Mouse (Mus musculus) adrenal gland, postnatal 25 days (tissue): ENCODE results near the gene Tbk1. TPM values are rescaled to one million over a fixed set of nuclear protein-coding genes. Genes with fewer than 3 reads are reported as not detected.

ENCODE experiments used
- DNase-seq: peaks from one replicate; pipeline ENCODE4 v3.0.0; 2021; ENCODE audit warnings: mixed read lengths
- microRNA-seq, 2 experiments: library from miRNA; unstranded; fragments of <30 nt; microRNA quantifications; one replicate each; pipeline ENCODE4 v1.2.0; 2021
- total RNA-seq: library from RNA; stranded (reverse); gene quantifications from 2 replicates; pipeline ENCODE4 v1.2.3, GENCODE M21; 2021

Gene Tbk1
- total RNA-seq, 1 experiment from 2014 or later: 46.7 TPM

DNA sequence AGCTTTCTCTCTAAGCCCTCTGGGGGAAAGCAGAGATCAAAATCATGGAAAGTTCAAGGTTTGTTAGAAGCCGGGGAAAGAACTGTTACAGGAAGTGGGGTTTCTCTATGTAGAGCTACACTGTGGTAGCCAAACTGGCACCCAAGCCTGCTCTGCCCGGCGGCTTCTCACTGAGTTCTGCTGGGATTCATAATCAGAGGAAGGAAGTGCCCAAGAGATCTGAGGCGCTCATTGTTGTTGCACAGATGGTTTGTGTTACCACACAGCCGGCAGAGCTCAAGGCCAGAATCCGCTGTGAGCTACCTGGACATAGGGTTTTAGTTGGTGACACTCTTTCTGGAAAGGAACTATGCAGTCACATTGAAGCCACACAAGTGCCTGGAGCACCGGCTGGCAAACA is 88.6 kb downstream of the Tbk1 start:
- no peak for DNase-seq

DNA sequence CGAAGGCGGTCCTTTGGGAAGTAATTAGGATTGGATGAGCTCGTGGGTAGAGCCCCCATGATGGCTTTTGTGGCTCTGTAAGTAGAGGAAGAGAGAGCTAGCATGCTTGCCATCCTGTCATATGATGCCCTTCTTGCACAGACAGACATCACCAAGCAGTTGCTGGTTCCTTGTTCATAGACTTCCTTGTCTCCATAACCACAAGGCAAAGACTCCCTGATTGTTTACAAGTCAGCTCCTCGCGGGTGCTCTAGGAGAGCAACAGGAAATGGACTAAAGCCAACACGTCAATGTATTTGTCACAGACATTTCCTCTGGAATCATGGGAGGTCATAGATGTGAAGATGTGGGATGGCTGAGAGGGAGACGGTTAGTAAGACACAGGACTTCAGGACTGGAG is 90.0 kb downstream of the Tbk1 start:
- DNase-seq: no peak

Small RNAs within 50 kb of the gene (microRNA-seq; reads per million reads assigned to microRNA genes)
- 0 reads per million in 2 experiments for gene Gm24330

Other genes with a start within 250 kb of the Tbk1 start
- 9.6 and 11.0 TPM in 2 replicates for gene Tbc1d30, start 235.5 kb downstream of the Tbk1 start, total RNA-seq
- 194 and 195 TPM in 2 replicates for gene Gns, start 221.7 kb downstream of the Tbk1 start, total RNA-seq
- gene Rassf3, start 110.4 kb downstream of the Tbk1 start, total RNA-seq: 33.3 and 36.8 TPM in 2 replicates
- gene Xpot, start 39.5 kb upstream of the Tbk1 start, total RNA-seq: 83.7 and 83.9 TPM in 2 replicates
- not detected in 2 replicates for gene D930020B18Rik, start 54.8 kb upstream of the Tbk1 start, total RNA-seq
- 11.4 and 14.4 TPM in 2 replicates for gene BC048403, start 153.2 kb upstream of the Tbk1 start, total RNA-seq